Mouse (Mus musculus) kidney, postnatal 25 days (tissue): ENCODE results near the gene Tmem184a.

Experiments
- DNase-seq, 2 experiments: peaks; one replicate each; pipeline ENCODE4 v3.0.0; 2021; ENCODE audit warnings: mixed read lengths in 2 of 2

Tmem184a gene

GRCm38 (mm10) chr5:139819538-139820181 lies at the start of gene Tmem184a:
Tmem184a (minus strand) TSS chr5:139819917.
- no peak for DNase-seq

GRCm38 (mm10) chr5:139862759-139863158 lies 43.0 kb upstream of the Tmem184a start:
- DNase-seq, result peak; percentile 77 to 84

GRCm38 (mm10) chr5:139860328-139861104 lies 40.8 kb upstream of the Tmem184a start:
- DNase-seq, result no peak

GRCm38 (mm10) chr5:139849626-139850320 lies 30.1 kb upstream of the Tmem184a start:
- peak; percentile 43 to 69 for DNase-seq

- no peak for DNase-seq
Measured at GRCm38 (mm10) chr5:139839142-139839541, 19.4 kb upstream of the Tmem184a start.

- peak in 1 of 2 experiments; percentile 84 for DNase-seq
Measured at GRCm38 (mm10) chr5:139838476-139838892, 18.8 kb upstream of the Tmem184a start.

- DNase-seq, result no peak
Measured at GRCm38 (mm10) chr5:139835706-139836105, 16.0 kb upstream of the Tmem184a start.

GRCm38 (mm10) chr5:139832125-139832524 lies 12.4 kb upstream of the Tmem184a start:
- no peak for DNase-seq

GRCm38 (mm10) chr5:139830734-139831133 lies 11.0 kb upstream of the Tmem184a start:
- DNase-seq, result no peak

- no peak for DNase-seq
Measured at GRCm38 (mm10) chr5:139829384-139829783, 9.7 kb upstream of the Tmem184a start.

GRCm38 (mm10) chr5:139827593-139827992 lies 7.9 kb upstream of the Tmem184a start:
- DNase-seq, result no peak

- DNase-seq, result peak; percentile 84 to 90
Measured at GRCm38 (mm10) chr5:139826357-139827055, 6.8 kb upstream of the Tmem184a start, which contains the start of the genes Gm26938 and Psmg3. Gm26938 (minus strand) TSS chr5:139826407. Psmg3 (minus strand) TSS chr5:139826885.

GRCm38 (mm10) chr5:139825947-139826346 lies 6.2 kb upstream of the Tmem184a start:
- no peak for DNase-seq

GRCm38 (mm10) chr5:139824531-139824930 lies 4.8 kb upstream of the Tmem184a start:
- DNase-seq, result no peak

- DNase-seq, result no peak
Measured at GRCm38 (mm10) chr5:139821466-139822459, 2.0 kb upstream of the Tmem184a start.

GRCm38 (mm10) chr5:139818801-139819200 lies 916 bp downstream of the Tmem184a start:
- DNase-seq, result peak; percentile 70 to 76

GRCm38 (mm10) chr5:139818056-139818455 lies 1.7 kb downstream of the Tmem184a start:
- DNase-seq, result no peak

GRCm38 (mm10) chr5:139817292-139817691 lies 2.4 kb downstream of the Tmem184a start:
- no peak for DNase-seq

- DNase-seq, result no peak
Measured at GRCm38 (mm10) chr5:139816445-139816844, 3.3 kb downstream of the Tmem184a start.

GRCm38 (mm10) chr5:139815964-139816363 lies 3.8 kb downstream of the Tmem184a start:
- no peak for DNase-seq

GRCm38 (mm10) chr5:139813963-139814381 lies 5.7 kb downstream of the Tmem184a start:
- DNase-seq, result peak; percentile 87 to 96
